Mouse (Mus musculus) layer of hippocampus, adult 9-11 months (tissue): ENCODE measurements around the gene Pex16.
"Not testable (repeated sequence)": the region's sequence is repeated elsewhere in the genome, so short reads cannot be mapped to it uniquely, and the experiment has no call there.

Source experiments
- DNase-seq: peaks from one replicate; pipeline ENCODE4 v3.0.0; 2022

Gene Pex16

DNA sequence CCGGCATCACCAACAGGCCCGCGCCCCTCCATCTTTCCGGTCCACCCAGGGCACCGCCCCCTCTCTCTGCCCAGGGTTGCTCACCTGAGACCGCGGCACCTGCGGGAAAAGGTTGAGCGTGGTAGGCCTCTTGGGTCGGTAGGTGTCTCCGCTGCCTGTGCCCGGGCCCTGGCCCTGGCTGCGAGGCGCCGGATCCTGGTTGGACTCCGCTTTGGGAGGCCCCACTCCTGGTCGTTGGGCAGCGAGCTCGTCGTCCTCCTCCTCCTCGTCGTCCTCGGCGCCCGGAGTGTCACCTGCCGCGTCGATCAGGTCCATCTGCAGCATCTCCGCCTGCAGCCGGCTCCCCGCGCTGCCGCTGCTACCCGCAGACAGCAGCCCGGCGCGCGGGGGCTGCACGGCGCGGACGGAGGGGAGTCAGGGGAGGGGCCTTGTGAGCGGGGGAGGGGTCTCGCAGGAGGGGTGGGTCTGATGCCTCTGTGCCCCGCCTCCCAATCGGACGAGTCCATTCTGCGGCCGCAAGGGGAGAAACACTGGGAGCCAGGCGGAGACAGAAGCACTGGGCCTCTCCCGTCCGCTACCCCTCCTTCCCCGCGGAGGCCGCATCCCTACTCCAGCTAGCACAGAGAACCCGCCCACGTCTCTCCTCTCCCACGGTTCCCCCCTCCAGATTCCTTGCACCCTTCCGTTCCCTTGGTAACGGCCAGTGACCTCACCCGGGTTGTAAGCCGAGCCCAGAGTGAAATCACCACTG, 14.6 kb downstream of the Pex16 start:
- peak; percentile 98 for DNase-seq

DNA sequence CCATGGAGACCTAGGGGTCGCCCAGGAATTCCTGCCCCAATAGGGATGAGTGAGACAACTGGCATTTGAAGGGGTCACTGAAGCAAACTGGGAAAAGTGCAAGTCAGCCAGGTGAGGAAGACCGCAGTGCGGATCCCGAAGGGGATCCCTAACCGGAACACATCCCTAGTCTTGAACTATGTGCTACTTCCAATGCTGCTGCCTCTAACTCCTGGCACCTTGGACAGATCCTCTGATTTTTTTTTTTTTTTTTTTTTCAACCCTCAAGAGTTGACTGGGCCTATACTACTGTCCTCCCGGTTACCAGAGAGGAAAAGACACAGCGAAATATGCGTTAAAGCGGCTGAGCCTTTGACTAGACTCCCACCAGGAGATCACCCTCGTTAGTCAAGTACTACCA, 15.2 kb downstream of the Pex16 start:
- DNase-seq = no peak

DNA sequence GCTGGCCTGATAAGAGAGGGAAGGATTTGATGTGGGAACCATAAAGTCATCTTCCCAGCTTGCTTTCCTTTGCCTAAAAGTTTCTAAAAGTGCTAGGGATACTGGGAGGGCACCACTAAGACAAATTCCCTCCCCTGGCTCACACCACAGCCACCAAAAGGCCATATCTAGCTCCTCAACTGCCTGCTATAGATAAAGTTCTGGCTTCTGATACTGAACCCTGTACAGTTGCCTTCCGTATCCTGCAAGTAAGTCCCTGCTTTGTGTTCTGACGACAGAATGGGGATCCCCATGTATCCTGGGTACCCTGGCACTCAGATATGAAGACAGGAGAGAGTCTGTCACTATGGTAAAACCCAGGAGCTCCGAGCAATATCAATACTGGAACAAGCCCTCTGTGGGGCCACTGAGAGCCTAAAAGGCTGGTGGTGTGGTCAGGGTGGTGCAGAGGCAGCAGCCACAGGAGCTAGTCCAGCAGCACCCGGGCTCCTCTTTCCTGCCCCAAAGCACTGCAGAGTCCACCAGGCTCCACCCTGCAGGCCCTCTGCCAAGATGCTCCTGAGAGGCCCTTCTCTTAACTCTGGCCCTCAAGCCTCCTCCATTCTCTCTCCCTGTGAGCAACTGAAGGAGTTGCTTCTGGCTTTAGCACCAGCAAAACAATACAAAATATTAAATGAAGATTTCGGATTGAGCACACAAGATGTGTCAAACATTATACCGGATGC, 15.9 kb downstream of the Pex16 start:
- DNase-seq = no peak

DNA sequence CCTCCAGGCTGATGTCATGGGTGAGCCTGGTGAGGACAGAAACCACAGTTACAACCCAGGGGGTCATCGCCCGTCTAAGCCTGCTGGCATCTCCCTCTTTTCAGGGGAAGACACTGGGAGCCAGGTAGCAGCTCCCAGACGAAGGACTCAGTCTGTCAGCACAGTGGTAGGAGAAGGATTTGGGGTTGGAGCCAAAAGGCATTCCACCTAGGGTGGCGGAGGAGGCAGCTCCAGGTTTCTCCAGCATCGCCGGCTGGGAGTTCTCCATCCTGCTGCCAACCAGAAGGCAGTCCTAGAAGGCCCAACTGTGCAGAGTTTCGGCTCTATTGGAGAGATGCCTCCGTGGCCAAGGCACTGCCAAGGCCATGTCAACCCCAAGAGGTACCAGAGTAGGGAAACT, 16.6 kb downstream of the Pex16 start:
- peak; percentile 56 for DNase-seq

DNA sequence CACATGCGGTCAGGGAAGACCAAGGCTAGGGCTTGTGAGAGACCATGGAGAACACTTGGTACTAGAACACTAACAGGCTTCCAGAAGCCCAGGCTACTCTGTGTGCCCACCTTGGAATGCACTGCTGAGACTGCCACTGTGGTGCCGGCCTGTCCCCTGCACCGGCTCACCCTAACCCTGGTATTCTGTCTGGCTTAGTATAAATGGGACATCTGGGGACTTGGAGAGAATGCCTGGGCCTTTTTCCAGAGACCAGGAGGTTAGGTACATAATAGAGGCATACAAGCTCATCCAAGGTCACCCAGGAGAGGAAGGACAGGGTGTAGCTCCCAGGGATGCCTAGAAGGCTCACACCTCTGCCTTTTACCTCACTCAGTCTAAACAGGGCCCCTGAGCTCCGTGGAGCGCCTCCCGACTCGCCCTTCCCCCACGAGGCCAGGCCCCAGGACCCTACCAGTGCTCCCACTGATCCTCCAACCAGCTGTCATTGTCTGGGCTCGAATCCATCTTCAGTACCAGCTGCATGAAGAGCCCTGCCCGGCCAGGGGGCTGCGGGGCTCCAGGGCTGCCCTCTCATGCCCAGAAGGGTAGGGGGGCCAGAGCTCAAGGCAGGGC, 17.3 kb downstream of the Pex16 start:
- no peak for DNase-seq

DNA sequence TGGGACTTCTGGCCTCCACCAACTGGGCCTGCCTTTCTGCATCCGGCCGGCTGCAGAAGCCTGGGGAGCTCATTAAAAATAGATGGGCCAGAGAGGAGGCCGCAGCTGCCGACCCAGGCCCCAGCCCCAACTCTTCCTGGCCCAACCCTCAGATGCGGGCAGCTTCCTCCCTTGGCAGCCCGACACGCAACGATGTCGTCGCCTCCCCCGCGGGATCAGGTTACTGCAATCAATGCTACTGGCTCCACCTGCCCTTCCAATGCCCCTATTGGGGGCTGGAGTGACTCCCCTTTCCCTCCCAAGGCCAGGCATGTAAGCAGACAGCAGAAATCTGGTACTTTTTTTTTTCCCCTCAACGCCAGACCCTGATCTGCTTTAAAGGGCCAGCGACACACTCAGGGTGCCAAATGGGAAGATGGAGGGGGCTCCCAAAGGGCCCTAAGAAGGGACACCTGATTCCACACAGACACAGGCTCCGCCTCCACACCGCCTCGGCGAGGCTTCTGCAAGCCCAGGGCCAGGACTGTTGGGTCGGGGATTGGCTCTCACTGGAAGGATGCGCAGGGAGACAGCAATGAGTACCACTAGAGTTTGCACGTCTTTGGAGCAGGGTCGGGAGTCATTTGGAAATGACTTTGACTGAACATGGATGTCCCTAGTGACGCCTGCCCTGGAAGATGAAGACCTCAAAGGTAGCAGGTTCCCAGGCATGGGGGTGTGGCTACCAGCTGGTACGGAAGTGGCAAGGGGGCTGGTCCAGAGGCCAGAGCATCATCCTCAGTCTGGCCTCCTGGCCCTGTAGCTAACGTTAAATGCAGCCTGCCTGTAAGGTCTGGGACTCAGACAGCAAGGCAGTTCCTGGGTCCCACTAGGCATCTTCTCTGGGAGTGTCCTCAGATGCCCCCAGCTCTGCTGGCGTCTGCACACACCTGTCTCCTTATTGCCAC, 18.1 kb downstream of the Pex16 start:
- DNase-seq = no peak

DNA sequence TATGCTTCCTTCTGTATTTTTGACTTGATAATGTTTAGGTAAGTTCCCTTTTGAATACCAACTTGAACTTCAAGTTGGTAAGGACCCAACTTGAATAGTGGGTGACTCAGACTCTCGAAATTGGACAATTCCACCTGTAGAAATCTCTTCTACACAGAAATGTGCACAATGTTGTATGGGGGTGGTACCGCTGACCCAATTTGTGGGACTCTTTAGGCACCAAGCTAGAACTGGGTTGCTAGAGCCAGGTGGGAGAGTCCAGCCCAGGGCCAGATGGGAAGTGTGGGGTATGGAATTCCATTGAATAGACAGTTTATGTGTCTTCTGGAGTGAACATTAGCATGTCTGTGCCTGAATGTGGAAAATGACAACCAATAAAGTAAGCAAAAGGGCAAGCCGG, 21.1 kb downstream of the Pex16 start:
- DNase-seq = no peak

DNA sequence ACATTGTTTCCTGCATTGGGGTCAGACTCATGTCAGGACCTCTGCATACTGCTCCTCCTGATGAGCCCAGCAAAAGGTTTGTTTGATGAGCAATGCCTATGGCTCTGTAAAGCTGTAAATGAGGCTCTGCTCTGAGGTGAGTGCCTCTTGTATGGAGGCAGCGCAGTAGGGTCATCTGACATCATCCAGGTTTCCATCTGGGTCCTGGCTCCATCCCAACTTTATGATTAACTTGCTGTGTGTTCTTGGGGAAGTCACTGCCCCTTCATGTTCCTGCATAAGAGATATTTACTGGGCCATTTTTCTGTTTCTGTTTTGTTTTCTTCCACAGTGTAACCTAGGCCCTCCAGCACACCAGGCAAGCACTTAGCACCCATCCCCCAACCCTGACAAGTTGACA, 23.0 kb downstream of the Pex16 start:
- DNase-seq = no peak

DNA sequence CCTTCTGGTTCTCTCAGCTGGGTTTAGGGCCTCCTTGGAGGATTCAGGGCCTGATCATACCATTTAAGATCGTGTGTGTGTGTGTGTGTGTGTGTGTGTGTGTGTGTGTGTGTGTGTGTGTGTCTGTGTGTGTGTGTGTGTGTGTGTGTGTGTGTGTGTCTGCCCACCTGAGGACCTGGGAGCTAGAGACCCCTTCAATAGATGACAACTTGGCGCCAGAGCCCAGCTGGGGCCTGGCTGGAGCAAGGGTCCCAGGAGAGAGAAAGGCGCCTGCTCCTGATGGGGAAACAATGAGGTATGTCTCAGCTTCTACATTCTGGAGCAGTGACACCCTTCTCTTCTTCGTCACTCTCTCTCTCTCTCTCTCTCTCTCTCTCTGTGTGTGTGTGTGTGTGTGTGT, 25.4 kb downstream of the Pex16 start:
- DNase-seq = not testable (repeated sequence)

DNA sequence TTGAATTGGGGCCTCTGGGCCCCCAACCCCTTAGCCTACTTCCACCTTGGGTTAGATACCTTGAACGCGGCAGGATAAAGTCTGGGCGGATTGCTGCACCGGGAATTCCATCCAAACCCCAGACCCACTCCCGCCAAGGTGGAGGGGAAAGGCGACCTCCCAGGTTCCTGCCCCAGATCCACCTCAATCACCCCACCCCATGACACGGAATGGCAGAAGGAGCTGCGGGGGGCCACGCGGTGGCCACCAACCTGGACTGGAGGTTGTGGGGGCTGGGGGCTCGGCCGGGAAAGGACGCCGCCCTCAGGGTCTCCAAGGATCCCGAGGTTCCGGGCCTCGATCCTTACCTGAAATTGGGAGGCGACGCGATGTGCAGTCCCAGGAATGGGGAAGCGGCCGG, 26.2 kb downstream of the Pex16 start:
- no peak for DNase-seq

DNA sequence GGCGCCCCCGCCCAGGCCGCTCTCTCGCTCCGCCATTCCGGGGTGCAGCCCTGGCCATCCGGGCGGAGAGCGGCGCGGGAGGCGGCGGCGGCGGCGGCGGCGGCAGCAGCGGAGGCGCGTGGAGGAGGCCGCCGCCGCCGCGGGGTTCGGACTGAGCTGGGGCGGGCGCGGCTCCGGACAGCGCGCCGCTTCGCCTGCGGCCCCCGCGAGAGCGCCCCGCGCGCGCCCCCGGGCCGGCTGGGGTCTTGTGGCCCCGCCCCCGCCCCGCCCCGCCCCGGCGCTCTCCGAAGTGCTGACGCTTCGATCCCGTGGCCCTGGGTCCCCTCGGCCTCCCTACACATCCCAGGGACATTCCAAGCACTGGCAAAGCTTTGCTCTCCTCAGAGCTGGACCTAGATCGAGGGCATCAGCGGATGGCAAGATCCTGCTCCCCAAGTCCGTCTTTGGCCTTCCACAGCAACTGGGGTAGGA, 26.6 kb downstream of the Pex16 start, which contains the start of gene Mapk8ip1:
Gene Mapk8ip1, minus strand, starts transcription at position 173 of the 471 bp plus-strand sequence.
- no peak for DNase-seq

DNA sequence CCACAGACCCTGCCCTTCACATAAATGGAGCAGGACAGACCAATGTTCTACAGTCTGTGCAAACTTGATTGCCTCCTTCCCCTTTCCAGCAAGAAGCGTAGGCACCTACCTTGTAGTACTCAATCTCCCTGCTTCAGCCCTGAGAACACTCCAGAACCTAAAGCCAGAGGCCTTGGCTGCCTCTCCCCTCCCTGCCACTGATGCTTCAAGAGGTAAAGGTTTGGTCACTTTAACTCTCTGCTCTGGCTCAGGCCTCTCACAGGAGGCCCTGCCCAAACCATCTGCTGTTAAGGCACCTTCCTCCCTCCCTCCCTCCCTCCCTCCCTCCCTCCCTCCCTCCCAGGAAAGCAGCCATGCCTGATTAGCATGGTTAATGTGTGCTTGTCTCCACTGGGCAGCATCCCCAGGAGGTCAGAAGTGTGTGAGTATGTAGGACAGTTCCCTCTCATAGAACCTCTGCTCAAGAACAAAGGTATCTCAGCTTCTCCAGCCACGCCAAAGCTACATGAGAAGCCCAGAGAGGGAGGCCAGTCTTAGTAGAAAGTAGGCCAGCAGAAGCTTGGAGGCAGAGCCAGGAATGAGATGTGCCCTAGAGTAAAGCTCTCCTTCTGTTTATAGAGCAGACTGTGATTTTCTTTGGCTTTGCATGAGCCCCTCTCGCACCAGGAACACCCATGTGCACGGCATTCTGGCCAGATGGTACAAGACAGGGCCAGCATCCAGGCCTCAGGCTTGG, 28.3 kb downstream of the Pex16 start:
- DNase-seq = no peak

DNA sequence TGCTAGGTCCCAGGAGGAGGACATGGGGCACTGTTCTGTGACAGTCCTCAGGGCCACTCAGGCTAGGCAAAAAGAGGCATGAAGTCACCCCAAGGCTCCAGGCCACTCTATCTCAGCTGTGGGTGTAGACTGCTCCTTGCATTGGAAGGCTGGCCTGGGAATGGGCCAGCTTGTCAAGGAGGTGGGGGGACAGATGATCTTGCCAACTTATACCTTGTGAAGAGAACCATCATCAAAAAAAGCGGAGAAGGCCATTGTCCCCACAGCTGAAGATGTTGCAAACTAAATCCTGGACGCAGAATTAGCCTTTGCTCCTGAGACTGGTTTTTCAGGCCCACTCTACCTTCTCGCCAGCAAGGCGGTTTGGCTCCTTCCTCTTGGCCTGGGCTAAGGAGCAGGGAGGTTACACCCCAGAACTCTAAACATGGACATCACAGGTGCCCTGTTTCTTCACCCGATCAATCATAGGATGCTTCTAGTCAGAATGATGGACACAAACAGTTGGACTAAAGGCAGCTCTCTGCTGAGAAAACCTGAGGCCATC, 29.4 kb downstream of the Pex16 start:
- DNase-seq = no peak

DNA sequence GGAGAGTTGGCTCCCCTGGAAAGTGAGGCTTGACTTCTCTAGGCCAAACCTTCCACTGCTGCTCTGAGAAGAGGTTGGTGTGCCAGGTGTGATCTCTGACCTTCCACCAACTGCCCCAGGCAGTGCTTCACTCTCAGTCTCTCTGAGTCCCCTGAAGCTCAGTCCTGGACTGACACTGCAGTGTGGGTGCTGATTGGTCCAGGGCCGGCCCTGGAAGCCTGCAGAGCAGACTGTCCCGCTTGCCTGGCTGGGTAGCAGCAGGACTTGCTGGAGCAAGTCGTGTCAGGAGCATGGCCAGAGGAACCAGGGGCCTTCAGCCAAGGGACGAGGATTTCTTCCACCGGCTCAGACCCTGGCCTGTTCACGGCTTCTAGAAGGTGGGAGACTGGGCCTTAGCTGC, 30.3 kb downstream of the Pex16 start:
- no peak for DNase-seq

DNA sequence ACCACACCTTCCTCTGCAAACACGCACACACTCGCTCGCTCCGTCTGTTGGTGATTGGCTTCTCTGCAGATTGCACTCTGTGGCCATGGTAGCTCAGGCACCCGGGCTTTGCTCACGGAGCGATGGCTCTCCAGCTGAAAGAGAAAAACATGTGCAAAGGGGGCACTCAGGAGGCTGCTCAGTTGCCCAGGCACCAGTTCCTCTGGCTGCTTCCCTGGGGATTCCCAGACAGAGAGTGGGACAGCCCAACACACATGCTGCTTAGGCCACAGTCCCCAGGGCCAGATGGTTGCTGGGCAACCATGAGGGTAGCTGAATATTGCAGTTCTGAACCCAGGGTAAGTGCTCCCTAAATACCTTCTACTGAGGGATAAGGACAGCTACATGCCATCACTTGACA, 31.2 kb downstream of the Pex16 start:
- DNase-seq = no peak

DNA sequence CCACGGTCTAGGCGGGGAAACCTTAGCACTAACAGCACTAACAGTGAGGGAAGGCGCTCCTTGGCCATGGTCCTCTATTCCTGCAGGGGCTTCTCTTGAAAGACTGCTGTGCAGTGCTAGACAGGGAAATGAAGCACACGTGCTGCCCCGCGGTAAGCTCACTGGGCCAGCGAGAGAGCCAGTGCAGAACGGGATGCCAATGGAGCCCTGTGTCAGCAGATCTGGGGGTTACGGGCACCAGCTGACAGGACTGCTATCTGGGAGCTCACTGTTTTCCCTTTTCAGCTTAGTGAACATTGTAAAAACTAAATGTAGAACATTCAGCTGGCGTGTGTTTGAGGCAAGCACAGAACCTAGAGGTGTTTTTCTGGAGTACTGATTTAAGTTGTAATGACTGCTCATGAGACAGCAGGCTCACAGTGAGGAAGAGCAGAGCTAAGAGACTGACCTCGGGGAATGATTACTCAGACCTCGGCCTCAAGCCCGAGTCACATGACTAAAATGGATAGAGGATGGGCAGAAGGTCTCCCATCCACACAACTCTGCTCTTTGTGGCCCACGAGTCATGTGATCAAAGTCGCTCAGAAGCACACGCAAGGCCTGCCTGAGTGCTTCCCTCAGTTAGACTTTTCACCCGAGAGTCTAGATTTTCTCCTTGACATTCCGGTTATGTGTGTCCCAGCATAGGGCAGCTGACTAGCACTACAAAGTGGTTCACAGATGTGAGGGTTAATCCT, 34.0 kb downstream of the Pex16 start:
- DNase-seq = no peak

DNA sequence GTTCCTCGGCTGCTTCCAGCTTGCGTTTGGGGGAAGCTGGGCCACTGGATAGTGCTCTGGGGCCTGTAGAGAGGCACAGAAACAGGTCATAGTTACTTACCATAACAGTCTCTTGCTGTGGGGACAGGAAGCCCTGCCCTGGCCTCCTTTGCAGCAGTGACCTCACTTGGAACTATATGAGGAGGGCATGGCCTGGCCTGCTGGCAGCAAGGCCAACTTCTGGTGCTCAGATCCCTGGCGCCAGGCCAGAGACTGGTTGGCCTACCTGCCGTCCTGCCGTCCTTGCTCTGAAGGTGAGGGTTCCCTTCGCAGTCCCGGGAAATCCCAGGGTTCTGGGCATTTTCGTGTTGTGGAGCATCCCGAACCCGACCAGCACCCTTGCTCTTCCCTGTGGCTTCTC, 37.2 kb downstream of the Pex16 start:
- DNase-seq = no peak

DNA sequence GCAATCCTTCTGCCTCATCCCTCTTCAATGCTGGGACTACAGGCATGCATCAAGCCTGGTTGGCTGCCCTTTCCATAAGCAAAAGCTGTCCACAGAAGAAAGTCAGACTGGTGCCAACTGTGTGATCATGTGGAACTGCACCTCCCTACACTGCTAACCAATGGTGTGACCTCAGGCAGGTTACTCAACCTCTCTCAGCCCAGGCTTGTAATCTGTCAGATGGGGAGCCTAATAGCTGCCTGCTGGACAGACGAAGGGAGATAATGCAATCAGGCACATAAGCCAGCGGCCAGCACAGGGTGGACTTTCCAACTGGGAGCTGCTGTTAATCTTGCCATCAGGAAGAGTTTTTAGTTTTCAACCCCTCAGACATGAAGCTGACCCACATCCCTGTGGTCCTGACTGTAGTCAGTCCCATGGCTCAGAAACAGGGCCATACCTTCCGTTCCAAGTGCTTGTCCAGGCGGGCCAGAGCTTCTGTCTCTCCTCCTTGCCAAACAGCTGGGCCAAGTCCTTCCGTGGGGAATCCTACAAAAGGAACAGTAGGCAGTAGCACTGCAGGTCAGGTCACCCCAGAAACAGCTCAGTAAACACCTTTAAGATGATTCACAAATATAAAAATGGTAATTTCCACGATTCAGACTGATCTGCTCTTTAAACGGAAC, 47.4 kb downstream of the Pex16 start:
- no peak for DNase-seq

DNA sequence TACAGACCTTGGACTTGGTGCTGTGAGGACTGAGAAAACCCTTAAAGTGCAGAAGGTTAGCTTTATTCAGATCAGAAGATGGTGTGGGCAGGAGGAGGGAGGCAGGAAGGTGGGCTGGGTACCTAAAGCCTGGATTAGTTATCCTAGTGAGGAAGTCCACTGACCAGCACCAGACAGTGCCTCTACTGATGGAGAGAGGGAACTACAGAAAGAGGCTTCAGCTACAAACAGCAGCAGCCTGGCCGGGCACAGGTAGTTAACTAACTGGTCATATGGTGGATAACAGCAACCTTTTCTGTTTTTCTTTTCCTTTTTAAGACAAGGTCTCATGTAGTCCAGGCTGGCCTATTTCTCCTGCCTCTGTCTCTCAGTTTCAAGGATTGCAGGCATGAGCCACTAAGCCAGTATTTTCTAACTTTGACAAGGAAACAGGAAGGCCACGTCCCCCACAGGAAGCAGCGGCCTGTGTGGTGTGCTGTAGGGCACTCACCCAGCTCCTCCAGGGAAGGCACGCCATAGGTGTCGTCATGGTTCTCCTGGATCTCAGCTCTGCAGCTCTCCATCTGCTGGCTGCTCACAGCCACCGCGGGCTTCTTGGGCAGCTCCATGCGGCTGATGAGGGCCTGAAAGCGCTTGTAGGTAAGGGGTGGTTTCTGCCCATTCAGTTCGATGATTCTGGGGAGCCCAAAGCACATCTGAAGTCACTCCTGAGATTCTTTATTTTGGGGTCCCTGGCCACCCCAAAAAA, 48.1 kb downstream of the Pex16 start:
- no peak for DNase-seq

DNA sequence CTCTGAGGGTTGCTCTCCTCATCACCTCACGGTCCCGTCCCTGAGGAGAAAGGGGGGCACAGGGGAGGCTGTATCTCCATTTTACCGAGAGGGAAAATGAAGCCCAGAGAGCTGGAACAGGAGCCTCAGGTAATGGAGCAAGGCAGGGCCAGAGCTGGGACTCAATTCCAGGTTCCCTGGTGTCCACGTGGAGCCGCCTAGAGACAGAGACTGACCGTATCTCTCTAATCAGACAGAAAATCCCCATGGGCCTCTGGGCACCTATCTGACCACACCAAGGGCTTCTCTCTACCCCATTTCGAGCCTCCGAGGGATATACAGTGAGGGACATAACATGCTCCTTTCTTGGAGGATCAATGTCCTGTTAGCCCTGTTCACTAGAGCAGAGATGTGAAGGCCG, 48.7 kb downstream of the Pex16 start:
- DNase-seq = no peak
